Mouse (Mus musculus) right cerebral cortex, postnatal 10 days (tissue): ENCODE results near the gene Slc22a18.
A peak's percentile ranks its signal among the peaks of the same experiment; 100 is the strongest.

Source experiments
- DNase-seq, 2 experiments: peaks; one replicate each; pipeline ENCODE4 v3.0.0; 2021; ENCODE audit warnings: low spot score in 2 of 2

The Slc22a18 gene

GRCm38 (mm10) chr7:143473347-143474101 is at the start of gene Slc22a18:
TSS of gene Slc22a18 (plus strand) at chr7:143473736.
- no peak for DNase-seq

- no peak for DNase-seq
Measured at GRCm38 (mm10) chr7:143428142-143428813, 45.3 kb upstream of the Slc22a18 start.

GRCm38 (mm10) chr7:143428814-143429499 is 44.6 kb upstream of the Slc22a18 start:
- no peak for DNase-seq

- no peak for DNase-seq
Measured at GRCm38 (mm10) chr7:143432631-143433030, 40.9 kb upstream of the Slc22a18 start.

GRCm38 (mm10) chr7:143433331-143433730 is 40.2 kb upstream of the Slc22a18 start:
- DNase-seq, result peak; percentile 54 to 66

- DNase-seq, result no peak
Measured at GRCm38 (mm10) chr7:143437231-143437893, 36.2 kb upstream of the Slc22a18 start.

GRCm38 (mm10) chr7:143437894-143438581 is 35.5 kb upstream of the Slc22a18 start:
- peak in 1 of 2 experiments; percentile 40 for DNase-seq

GRCm38 (mm10) chr7:143438965-143439364 is 34.6 kb upstream of the Slc22a18 start:
- DNase-seq, result no peak

GRCm38 (mm10) chr7:143444580-143444954 is 29.0 kb upstream of the Slc22a18 start:
- no peak for DNase-seq

GRCm38 (mm10) chr7:143444955-143445648 is 28.4 kb upstream of the Slc22a18 start:
- DNase-seq, result no peak

GRCm38 (mm10) chr7:143445651-143446460 is 27.7 kb upstream of the Slc22a18 start:
- no peak for DNase-seq

GRCm38 (mm10) chr7:143447130-143447529 is 26.4 kb upstream of the Slc22a18 start:
- DNase-seq, result no peak

- DNase-seq, result no peak
Measured at GRCm38 (mm10) chr7:143458963-143459331, 14.6 kb upstream of the Slc22a18 start.

GRCm38 (mm10) chr7:143459332-143460211 is 14.0 kb upstream of the Slc22a18 start:
- DNase-seq, result no peak

- DNase-seq, result no peak
Measured at GRCm38 (mm10) chr7:143460217-143460834, 13.2 kb upstream of the Slc22a18 start.

GRCm38 (mm10) chr7:143460874-143461273 is 12.7 kb upstream of the Slc22a18 start, which contains the start of gene Cdkn1c:
TSS of gene Cdkn1c (minus strand) at chr7:143461050.
- peak; percentile 90 to 91 for DNase-seq

- no peak for DNase-seq
Measured at GRCm38 (mm10) chr7:143461294-143461870, 12.2 kb upstream of the Slc22a18 start.

- no peak for DNase-seq
Measured at GRCm38 (mm10) chr7:143461920-143462319, 11.6 kb upstream of the Slc22a18 start.
